Mouse (Mus musculus) inflammation-experienced regulatory T-cells, adult 6 months (primary cell): ENCODE data around the gene Olfr1136. TPM values are rescaled to one million over a fixed set of nuclear protein-coding genes. Genes with fewer than 3 reads are reported as not detected.

Experiments
- ATAC-seq: one replicate; pipeline ENCODE4 v1.8.0; 2017
- polyA plus RNA-seq, 3 experiments: library from polyadenylated mRNA; unstranded; fragments of 100-300 nt; shearing (Covaris generic); gene quantifications; one replicate each; pipeline ENCODE4 v1.2.1; 2017

Olfr1136 gene
- polyA plus RNA-seq = not detected

DNA sequence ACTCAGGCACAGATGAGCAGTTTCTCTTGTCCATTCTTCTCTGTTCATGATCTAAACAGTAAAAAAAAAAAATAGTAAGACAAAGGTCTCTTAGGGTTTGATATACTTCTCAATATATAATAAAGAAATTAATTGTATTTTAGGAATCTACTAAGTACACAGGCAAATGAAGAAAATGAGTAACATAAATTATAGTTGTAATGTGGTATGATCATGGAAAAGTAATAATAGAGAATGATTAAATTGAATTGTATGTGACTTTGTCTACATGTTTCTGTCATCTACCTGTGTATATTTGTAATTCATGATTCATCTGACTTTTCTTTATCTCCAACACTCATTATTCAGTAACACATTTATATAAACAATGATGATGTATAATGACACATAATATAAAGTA lies at the start of gene Olfr1136:
Gene Olfr1136 (minus strand): TSS at position 101 of the 400 bp plus-strand sequence.
- ATAC-seq = no peak

DNA sequence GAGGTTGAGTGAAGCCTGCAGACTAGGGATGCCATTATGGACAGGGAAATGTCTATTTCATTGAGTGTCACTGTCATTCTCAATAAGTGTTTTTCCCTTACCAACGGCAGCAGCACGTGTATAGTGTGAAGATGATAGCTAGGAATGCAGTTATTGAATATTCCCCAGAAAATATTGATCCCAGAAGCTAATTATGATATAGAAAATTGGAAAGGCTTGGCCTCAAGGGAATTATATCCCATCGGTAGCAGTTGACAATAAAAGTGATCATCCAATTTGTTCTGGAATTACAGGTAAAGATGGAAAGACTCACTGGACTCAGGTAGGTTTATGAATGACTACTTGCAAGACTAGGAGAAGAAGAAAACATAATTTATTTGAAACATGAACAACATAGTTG lies 49.7 kb upstream of the Olfr1136 start, which contains the start of gene Olfr1140:
Gene Olfr1140 (plus strand): TSS at position 301 of the 400 bp plus-strand sequence.
- ATAC-seq = no peak

DNA sequence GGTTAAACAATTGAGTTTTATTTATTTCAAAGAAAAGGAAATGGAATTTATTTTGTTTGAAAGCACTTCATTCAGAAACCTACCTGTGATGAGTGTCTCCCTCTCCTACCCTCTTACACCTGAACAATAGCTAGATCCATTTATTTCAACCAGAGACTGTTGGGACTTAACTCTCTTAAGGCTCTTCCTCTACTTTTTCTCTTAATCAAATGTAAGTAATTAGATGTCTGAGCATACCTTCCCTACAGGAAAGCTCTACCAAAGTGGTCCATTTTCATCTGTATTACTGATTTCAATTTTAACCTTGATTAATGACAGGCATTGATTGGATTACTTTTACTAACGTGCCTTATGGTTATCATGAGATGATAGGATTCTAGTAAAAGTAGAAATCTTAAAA lies 46.1 kb upstream of the Olfr1136 start, which contains the start of gene Olfr1138:
Gene Olfr1138 (minus strand): TSS at position 101 of the 400 bp plus-strand sequence.
- ATAC-seq = no peak

DNA sequence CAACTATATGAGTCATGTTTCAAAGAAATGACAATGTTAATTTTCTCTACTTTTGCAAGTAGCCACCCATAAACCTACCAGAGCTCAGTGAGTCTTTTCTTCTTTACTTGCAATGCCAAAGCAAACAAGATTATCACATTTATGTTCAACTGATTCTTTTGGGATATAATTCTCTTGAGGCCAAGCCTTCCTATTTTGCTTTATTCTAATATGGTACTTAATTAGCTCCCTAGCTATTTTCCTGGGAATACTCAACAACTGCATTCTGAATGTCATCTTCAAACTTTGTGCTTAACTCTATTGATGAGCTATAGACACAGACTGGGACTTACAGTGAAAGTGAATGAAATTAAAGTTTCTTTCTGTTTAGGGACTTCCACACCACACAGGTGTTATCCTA lies 19.3 kb upstream of the Olfr1136 start, which contains the start of gene Olfr1137:
Gene Olfr1137 (minus strand): TSS at position 101 of the 400 bp plus-strand sequence.
- no peak for ATAC-seq

DNA sequence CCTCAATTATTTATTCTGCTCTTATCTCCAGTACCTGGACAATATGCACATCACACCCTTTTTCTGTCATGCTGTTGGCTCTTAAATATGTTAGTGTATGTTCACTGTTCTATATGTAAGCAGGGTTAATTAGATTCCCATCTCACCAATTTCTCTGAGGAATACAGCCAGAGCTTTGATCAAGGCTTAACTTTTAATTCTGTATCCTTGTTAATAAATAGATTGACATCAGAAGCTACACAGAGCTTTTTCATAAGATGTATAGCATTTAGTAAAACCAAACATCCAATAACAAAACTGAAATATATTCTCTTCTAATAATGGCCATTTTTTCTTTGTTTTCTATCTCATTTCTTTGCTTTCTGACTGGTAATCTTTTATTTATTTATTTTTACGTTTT lies 20.2 kb downstream of the Olfr1136 start, which contains the start of gene Olfr1135:
Gene Olfr1135 (minus strand): TSS at position 101 of the 400 bp plus-strand sequence.
- ATAC-seq = no peak

DNA sequence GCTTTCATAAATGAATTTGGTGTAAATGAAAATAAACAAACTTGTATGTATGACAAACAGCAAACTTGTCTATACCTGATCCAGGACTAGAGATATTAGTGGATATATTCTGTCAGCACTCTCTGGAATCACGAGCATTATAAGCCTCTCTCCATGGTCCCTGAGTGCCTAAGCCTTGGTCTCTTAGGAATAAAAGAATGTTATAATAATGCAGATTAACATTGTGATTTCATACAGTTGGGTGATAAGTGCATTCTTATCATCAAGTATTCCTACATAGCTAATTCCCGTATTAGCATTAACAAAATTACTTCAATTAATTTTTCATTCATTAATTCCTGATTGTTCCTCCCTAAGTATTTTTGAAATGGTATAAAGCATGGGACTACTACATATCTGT lies 35.4 kb downstream of the Olfr1136 start, which contains the start of gene Olfr1134:
Gene Olfr1134 (minus strand): TSS at position 101 of the 400 bp plus-strand sequence.
- ATAC-seq = no peak

DNA sequence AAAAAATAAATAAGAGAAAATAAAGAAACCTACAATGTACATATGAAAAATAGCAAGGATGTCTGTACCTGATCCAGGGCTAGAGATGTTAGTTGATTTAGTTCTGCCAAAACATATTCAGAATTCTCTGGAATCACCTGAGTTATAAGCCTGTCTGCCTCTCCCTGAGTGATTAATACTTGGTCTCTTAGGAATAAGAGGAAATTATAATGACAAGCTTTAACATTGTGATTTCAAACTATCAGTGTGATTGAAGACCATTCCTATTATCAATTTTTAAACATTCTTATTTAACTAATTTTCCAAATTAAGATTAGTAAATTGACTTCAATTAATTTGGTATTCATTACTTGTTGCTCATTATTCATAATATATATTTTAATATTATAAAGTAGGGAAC lies 46.5 kb downstream of the Olfr1136 start, which contains the start of gene Olfr1133:
Gene Olfr1133 (minus strand): TSS at position 101 of the 400 bp plus-strand sequence.
- ATAC-seq = no peak

Other genes with a start within 250 kb of the Olfr1136 start
- gene Olfr1126, start 240.0 kb downstream of the Olfr1136 start, polyA plus RNA-seq = not detected
- gene Pramel7, start 196.9 kb downstream of the Olfr1136 start, polyA plus RNA-seq = not detected
- not detected for gene Pramel6, start 187.4 kb downstream of the Olfr1136 start, polyA plus RNA-seq
- gene Olfr153, start 162.2 kb downstream of the Olfr1136 start, polyA plus RNA-seq = not detected
- gene Olfr1128, start 148.4 kb downstream of the Olfr1136 start, polyA plus RNA-seq = not detected
- not detected for gene Olfr1129, start 120.0 kb downstream of the Olfr1136 start, polyA plus RNA-seq
- gene Olfr1130, start 87.7 kb downstream of the Olfr1136 start, polyA plus RNA-seq = not detected
- not detected for gene Olfr1131, start 66.8 kb downstream of the Olfr1136 start, polyA plus RNA-seq
- not detected for gene Olfr1132, start 56.4 kb downstream of the Olfr1136 start, polyA plus RNA-seq
- gene Olfr1133, start 46.6 kb downstream of the Olfr1136 start, polyA plus RNA-seq = not detected
- not detected for gene Olfr1134, start 35.5 kb downstream of the Olfr1136 start, polyA plus RNA-seq
- not detected for gene Olfr1135, start 20.3 kb downstream of the Olfr1136 start, polyA plus RNA-seq
- not detected for gene Olfr1137, start 19.2 kb upstream of the Olfr1136 start, polyA plus RNA-seq
- gene Olfr1138, start 46.0 kb upstream of the Olfr1136 start, polyA plus RNA-seq = not detected
- gene Olfr1140, start 49.8 kb upstream of the Olfr1136 start, polyA plus RNA-seq = not detected
- gene Olfr1141, start 60.0 kb upstream of the Olfr1136 start, polyA plus RNA-seq = not detected
- not detected for gene Olfr152, start 85.5 kb upstream of the Olfr1136 start, polyA plus RNA-seq
- gene Olfr1143, start 106.6 kb upstream of the Olfr1136 start, polyA plus RNA-seq = not detected
- not detected for gene Olfr1145, start 115.9 kb upstream of the Olfr1136 start, polyA plus RNA-seq
- gene Olfr1148, start 136.6 kb upstream of the Olfr1136 start, polyA plus RNA-seq = not detected
- gene Olfr1150-ps1, start 150.0 kb upstream of the Olfr1136 start, polyA plus RNA-seq = not detected
- not detected for gene Olfr1151, start 161.9 kb upstream of the Olfr1136 start, polyA plus RNA-seq
- not detected for gene Olfr1152, start 172.5 kb upstream of the Olfr1136 start, polyA plus RNA-seq
- gene Olfr1153, start 201.0 kb upstream of the Olfr1136 start, polyA plus RNA-seq = not detected
- not detected for gene Olfr1154, start 211.2 kb upstream of the Olfr1136 start, polyA plus RNA-seq